Mouse (Mus musculus): ENCODE measurements around the gene Gorasp2.

DNA sequence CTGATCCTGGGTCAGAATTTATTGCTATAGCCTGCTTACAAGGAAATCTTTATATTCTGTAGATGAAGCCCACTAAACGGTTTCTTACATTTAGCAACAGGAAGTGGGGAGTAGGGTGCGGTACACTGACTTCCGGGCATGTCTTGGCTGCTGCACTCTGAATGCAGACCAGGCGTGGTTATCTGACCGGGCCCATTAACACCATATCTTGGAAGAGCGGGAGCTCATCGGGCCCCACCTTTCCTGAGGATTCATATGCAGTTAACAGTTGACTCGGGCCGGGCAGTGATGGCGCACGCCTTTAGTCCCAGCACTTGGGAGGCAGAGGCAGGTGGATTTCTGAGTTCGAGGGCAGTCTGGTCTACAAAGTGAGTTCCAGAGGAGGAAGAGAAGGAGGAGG is 33.0 kb upstream of the Gorasp2 start:
- TF ChIP-seq POLR2A (IDR thresholded peaks at IDR 0.05; ENCODE audit: borderline replicate concordance, control insufficient read depth, low read depth, low read length), result no peak
- TF ChIP-seq CTCF (IDR thresholded peaks at IDR 0.05; ENCODE audit: control insufficient read depth, insufficient read depth, low read length), result no peak

Measured in bone marrow, adult 2 months (tissue).